Mouse (Mus musculus) liver, postnatal 0 days (tissue): Measurements from ENCODE around the gene Wfdc15a.

Experiments used
- CTCF ChIP-seq: sonication (generic); IDR thresholded peaks from 2 replicates; pipeline ENCODE4 v1.5.1; 2016; ENCODE audit warnings: antibody characterized with exemption, low read depth
- EP300 ChIP-seq: IDR thresholded peaks from 2 replicates; pipeline ENCODE4 v1.6.1; 2016; ENCODE audit warnings: antibody characterized with exemption, low read depth, mild to moderate bottlenecking

DNA sequence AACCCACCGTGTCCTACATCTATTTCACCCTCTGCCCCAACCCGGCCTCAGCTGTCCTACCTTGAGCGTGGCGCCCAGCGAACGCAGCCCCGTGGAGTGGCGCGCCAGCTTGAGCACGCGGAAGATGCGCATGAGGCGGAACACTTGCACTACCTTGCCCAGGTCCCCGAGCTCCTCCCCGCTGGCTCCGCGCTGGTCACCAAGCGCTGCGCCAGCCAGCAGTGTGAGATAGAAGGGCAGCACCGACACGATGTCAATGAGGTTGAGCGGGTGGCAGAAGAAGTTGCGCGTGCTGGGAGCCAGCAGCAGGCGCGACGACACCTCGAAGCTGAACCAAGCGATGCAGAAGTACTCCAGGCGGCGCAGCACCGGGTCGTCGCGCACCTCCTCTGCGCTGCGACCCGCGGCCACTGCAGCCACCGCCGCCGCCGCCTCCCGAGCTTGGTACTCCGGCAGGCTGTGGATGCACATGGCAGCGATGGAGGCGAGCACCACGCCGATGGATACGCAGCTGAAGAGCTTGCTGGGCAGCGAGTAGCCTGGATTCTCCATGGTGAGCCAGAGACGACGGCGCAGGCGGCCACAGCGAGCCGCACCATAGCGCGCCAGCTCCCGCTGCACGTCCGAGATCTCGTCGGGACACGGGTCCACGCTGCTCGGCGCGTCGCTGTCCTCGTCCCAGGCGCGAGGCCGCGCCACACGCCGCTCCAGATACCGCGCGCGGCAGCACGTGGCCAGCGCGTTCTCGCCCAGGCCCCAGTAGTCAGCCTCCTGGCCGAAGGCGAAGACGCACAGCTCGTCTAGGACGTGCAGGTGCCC lies 32.0 kb downstream of the Wfdc15a start:
- TF ChIP-seq CTCF: no peak
- TF ChIP-seq EP300: no peak
